Mouse (Mus musculus) embryonic fibroblast, embryonic 13.5 days (primary cell): ENCODE measurements at regions not wholly inside any gene's neighbourhood (a gene's known extent, or its start where the extent isn't known, plus 50 kb on each side); places are given as distances from the start of the nearest gene placed in this dataset.

Source experiments
- CTCF ChIP-seq: IDR thresholded peaks from 2 replicates; pipeline ENCODE4 v1.5.1; 2011; ENCODE audit warnings: mild to moderate bottlenecking, control low read depth, low read length, moderate library complexity, borderline replicate concordance; ENCODE audit not compliant: insufficient read depth
- POLR2A ChIP-seq: IDR thresholded peaks from 2 replicates; pipeline ENCODE4 v1.6.1; 2011; ENCODE audit warnings: low read depth, mild to moderate bottlenecking, control low read depth, low read length, moderate library complexity

DNA sequence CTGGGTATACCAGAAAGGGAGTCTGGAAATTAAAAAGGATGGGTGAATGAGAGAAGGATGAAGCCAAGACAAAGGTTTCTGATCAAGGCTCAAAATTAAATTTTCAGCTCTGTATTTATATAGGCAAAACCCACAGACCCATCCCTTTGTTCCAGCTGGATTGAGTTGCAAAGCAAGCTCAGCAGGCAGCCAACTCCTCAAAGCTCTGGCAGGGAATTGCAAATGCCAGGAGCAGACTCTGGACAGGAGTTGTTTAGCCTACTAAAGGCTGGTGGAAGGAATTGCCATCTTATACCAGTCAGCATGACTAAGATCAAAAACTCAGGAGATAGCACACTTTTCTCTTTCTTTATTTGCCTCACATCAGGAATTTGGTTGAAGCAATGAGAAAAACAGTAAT, 545.5 kb upstream of the Isx start:
- no peak for TF ChIP-seq POLR2A
- no peak for TF ChIP-seq CTCF
